Mouse (Mus musculus) kidney, adult 2 months (tissue): ENCODE results near the gene Olfr1423. TPM values are rescaled to one million over a fixed set of nuclear protein-coding genes. Genes with fewer than 3 reads are reported as not detected.

Experiments
- DNase-seq: peaks from one replicate; pipeline ENCODE4 v3.0.0; 2021
- H3K27ac ChIP-seq: fragments of 200-500 bp; 2 replicates; pipeline ENCODE4 v1.5.1; 2012; ENCODE audit warnings: low read depth, low read length, control low read depth, inconsistent platforms; ENCODE audit not compliant: insufficient read depth
- H3K27me3 ChIP-seq: fragments of 200-500 bp; replicated peaks from 2 replicates; pipeline ENCODE4 v1.6.1; 2012; ENCODE audit warnings: mild to moderate bottlenecking, moderate library complexity, low read length, inconsistent platforms; ENCODE audit not compliant: control insufficient read depth, insufficient read depth
- H3K36me3 ChIP-seq: fragments of 200-500 bp; 2 replicates; pipeline ENCODE4 v1.6.1; 2012; ENCODE audit warnings: mild to moderate bottlenecking, moderate library complexity, low read length, inconsistent platforms; ENCODE audit not compliant: control insufficient read depth, insufficient read depth
- H3K4me1 ChIP-seq: fragments of 200-500 bp; 2 replicates; pipeline ENCODE4 v1.6.1; 2011; ENCODE audit warnings: low read length; ENCODE audit not compliant: control insufficient read depth, insufficient read depth
- H3K4me3 ChIP-seq: fragments of 200-500 bp; 2 replicates; pipeline ENCODE4 v1.5.1; 2011; ENCODE audit warnings: mild to moderate bottlenecking, low read depth, low read length, control low read depth; ENCODE audit not compliant: insufficient read depth
- CTCF ChIP-seq: fragments of 200-500 bp; conservative IDR thresholded peaks from 2 replicates; pipeline ENCODE4 v1.5.1; 2011; ENCODE audit warnings: low read depth, mild to moderate bottlenecking, control low read depth, low read length, moderate library complexity, mixed read lengths; ENCODE audit not compliant: insufficient read depth, insufficient read length
- POLR2A ChIP-seq: fragments of 200-500 bp; IDR thresholded peaks from one replicate; pipeline ENCODE4 v1.6.1; 2011; ENCODE audit warnings: low read depth, low read length, control low read depth
- WGBS: fragments of 180-500 bp; shearing (Covaris S2); methylation state at CpG from one replicate; pipeline ENCODE4 v1.1.7; 2018; 5-methylcytosine and 5-hydroxymethylcytosine counted together
- polyA plus RNA-seq: library from polyadenylated mRNA; depleted of rRNA; stranded (reverse); fragments of >200 nt; gene quantifications from 2 replicates; pipeline ENCODE4 v1.2.3, GENCODE M21; 2012

The Olfr1423 gene
- polyA plus RNA-seq, 1 experiment = not detected

- peak; percentile 88 for DNase-seq
- 4% methylated on average over 41 of the region's 41 CpGs for WGBS
- Histone ChIP-seq H3K4me1 (peaks cover 4% of the 10 kb centered on the region; the same call in 1 of the 2 replicates), H3K36me3 (no peaks in the 10 kb centered on the region), H3K27ac (peak overlapping the region; percentile 91), H3K27me3 (no peaks in the 10 kb centered on the region), H3K4me3 (peak overlapping the region; percentile 94)
- TF ChIP-seq CTCF (no peak), POLR2A (no peak)
These were observed 35.4 kb downstream of the Olfr1423 start for GRCm38 (mm10) chr19:12005376-12006360.

- peaks cover 4% of the 10 kb centered on the region; the same call in 1 of the 2 replicates for H3K4me1 ChIP-seq
- no peaks in the 10 kb centered on the region for H3K36me3 ChIP-seq
- H3K27me3 ChIP-seq = no peaks in the 10 kb centered on the region
- no peak overlapping the region for H3K4me3 ChIP-seq
- peak overlapping the region; percentile 81 for H3K27ac ChIP-seq
- no peak for TF ChIP-seq POLR2A
- TF ChIP-seq CTCF = no peak
- peak; percentile 57 for DNase-seq
- WGBS = 40% methylated on average over 9 of the region's 9 CpGs
These were observed 36.7 kb downstream of the Olfr1423 start for GRCm38 (mm10) chr19:12004216-12005008.

- H3K27ac ChIP-seq = no peak overlapping the region
These were observed 37.5 kb downstream of the Olfr1423 start for GRCm38 (mm10) chr19:12003568-12003967.

GRCm38 (mm10) chr19:12002791-12003190 is 38.3 kb downstream of the Olfr1423 start:
- Histone ChIP-seq H3K27me3 (no peaks in the 10 kb centered on the region), H3K4me3 (no peak overlapping the region), H3K36me3 (no peaks in the 10 kb centered on the region), H3K4me1 (peaks cover 4% of the 10 kb centered on the region; the same call in 1 of the 2 replicates), H3K27ac (no peak overlapping the region)
- no peak for DNase-seq
- no peak for TF ChIP-seq CTCF
- TF ChIP-seq POLR2A = no peak
- 62% methylated on average over 14 of the region's 14 CpGs for WGBS

More at GRCm38 (mm10) chr19:12003568-12003967, 37.5 kb downstream of the Olfr1423 start:
- 66% methylated on average over 2 of the region's 2 CpGs for WGBS
- peak; percentile 64 for DNase-seq
- Histone ChIP-seq H3K27me3 (no peaks in the 10 kb centered on the region), H3K36me3 (no peaks in the 10 kb centered on the region), H3K4me1 (peaks cover 4% of the 10 kb centered on the region; the same call in 1 of the 2 replicates), H3K4me3 (no peak overlapping the region)
- TF ChIP-seq POLR2A (no peak), CTCF (no peak)

GRCm38 (mm10) chr19:12002125-12002524 is 39.0 kb downstream of the Olfr1423 start:
- TF ChIP-seq CTCF (no peak), POLR2A (no peak)
- H3K27ac ChIP-seq = no peak overlapping the region
- DNase-seq = peak; percentile 63
- H3K27me3 ChIP-seq = no peaks in the 10 kb centered on the region
- 20% methylated on average over 11 of the region's 11 CpGs for WGBS
- no peak overlapping the region for H3K4me3 ChIP-seq
- H3K36me3 ChIP-seq = no peaks in the 10 kb centered on the region
- peaks cover 4% of the 10 kb centered on the region; the same call in 1 of the 2 replicates for H3K4me1 ChIP-seq

GRCm38 (mm10) chr19:12001686-12002085 is 39.4 kb downstream of the Olfr1423 start:
- WGBS = 53% methylated on average over 3 of the region's 3 CpGs
- H3K27me3 ChIP-seq = no peaks in the 10 kb centered on the region

More at GRCm38 (mm10) chr19:12001686-12002085, 39.4 kb downstream of the Olfr1423 start:
- DNase-seq = no peak
- TF ChIP-seq POLR2A = no peak
- no peak for TF ChIP-seq CTCF
- H3K4me1 ChIP-seq = peaks cover 4% of the 10 kb centered on the region; the same call in 1 of the 2 replicates
- no peaks in the 10 kb centered on the region for H3K36me3 ChIP-seq
- no peak overlapping the region for H3K27ac ChIP-seq
- H3K4me3 ChIP-seq = no peak overlapping the region
